Mouse (Mus musculus) bone marrow, adult 2 months (tissue): ENCODE measurements at regions not wholly inside any gene's neighbourhood (a gene's known extent, or its start where the extent isn't known, plus 50 kb on each side); places are given as distances from the start of the nearest gene placed in this dataset.

Experiments used
- H3K27ac ChIP-seq: fragments of 200-500 bp; 2 replicates; pipeline ENCODE4 v1.5.1; 2012; ENCODE audit warnings: low read depth, mild to moderate bottlenecking, control low read depth, inconsistent platforms, low read length; ENCODE audit not compliant: control insufficient read depth, poor library complexity, insufficient read depth
- H3K4me1 ChIP-seq: fragments of 200-500 bp; 2 replicates; pipeline ENCODE4 v1.6.1; 2011; ENCODE audit warnings: low read length; ENCODE audit not compliant: control insufficient read depth, insufficient read depth
- H3K4me3 ChIP-seq: fragments of 200-500 bp; replicated peaks from 2 replicates; pipeline ENCODE3; 2011; ENCODE audit warnings: mild to moderate bottlenecking, low read depth, low read length, control low read depth; ENCODE audit not compliant: control insufficient read depth
- CTCF ChIP-seq: fragments of 200-500 bp; IDR thresholded peaks from 2 replicates; pipeline ENCODE4 v1.5.1; 2011; ENCODE audit warnings: low read length, control low read depth; ENCODE audit not compliant: control insufficient read depth, insufficient read depth
- POLR2A ChIP-seq: fragments of 200-500 bp; IDR thresholded peaks from 2 replicates; pipeline ENCODE4 v1.6.1; 2011; ENCODE audit warnings: low read depth, mild to moderate bottlenecking, control low read depth, low read length, borderline replicate concordance; ENCODE audit not compliant: control insufficient read depth
- WGBS: fragments of 180-500 bp; shearing (Covaris S2); methylation state at CpG from one replicate; pipeline ENCODE4 v1.1.7; 2018; 5-methylcytosine and 5-hydroxymethylcytosine counted together

GRCm38 (mm10) chr10:6013743-6014142, 91.5 kb upstream of the Rgs17 start:
- H3K4me1 ChIP-seq = no peaks in the 10 kb centered on the region
- no peak overlapping the region for H3K27ac ChIP-seq

GRCm38 (mm10) chr10:6011541-6011940, 89.3 kb upstream of the Rgs17 start:
- Histone ChIP-seq H3K27ac (no peak overlapping the region), H3K4me1 (no peaks in the 10 kb centered on the region), H3K4me3 (no peak overlapping the region)
- 34% methylated on average over 5 of the region's 5 CpGs for WGBS
- TF ChIP-seq POLR2A = no peak
- TF ChIP-seq CTCF = no peak

More at GRCm38 (mm10) chr10:6013743-6014142, 91.5 kb upstream of the Rgs17 start:
- H3K4me3 ChIP-seq = no peak overlapping the region
- WGBS = 57% methylated on average over 4 of the region's 4 CpGs
- no peak for TF ChIP-seq POLR2A
- no peak for TF ChIP-seq CTCF

GRCm38 (mm10) chr10:6011029-6011428, 88.8 kb upstream of the Rgs17 start:
- no peak for TF ChIP-seq CTCF
- no peak for TF ChIP-seq POLR2A
- Histone ChIP-seq H3K27ac (no peak overlapping the region), H3K4me3 (no peak overlapping the region), H3K4me1 (no peaks in the 10 kb centered on the region)
- 35% methylated on average over 5 of the region's 5 CpGs for WGBS

- Histone ChIP-seq H3K4me3 (no peak overlapping the region), H3K4me1 (no peaks in the 10 kb centered on the region), H3K27ac (no peak overlapping the region)
- TF ChIP-seq POLR2A = no peak
- TF ChIP-seq CTCF = no peak
- 36% methylated on average over 1 of the region's 1 CpGs for WGBS
Measured at GRCm38 (mm10) chr10:6007238-6007972, 85.2 kb upstream of the Rgs17 start.

- no peaks in the 10 kb centered on the region for H3K4me1 ChIP-seq
- no peak overlapping the region for H3K4me3 ChIP-seq
- no peak for TF ChIP-seq POLR2A
- no peak for TF ChIP-seq CTCF
- H3K27ac ChIP-seq = no peak overlapping the region
- WGBS = 75% methylated on average over 1 of the region's 1 CpGs
Measured at GRCm38 (mm10) chr10:5981433-5981832, 59.2 kb upstream of the Rgs17 start.

GRCm38 (mm10) chr10:5978534-5978933, 56.3 kb upstream of the Rgs17 start:
- TF ChIP-seq POLR2A = no peak
- TF ChIP-seq CTCF = no peak
- Histone ChIP-seq H3K4me3 (no peak overlapping the region), H3K27ac (no peak overlapping the region), H3K4me1 (no peaks in the 10 kb centered on the region)
- 78% methylated on average over 1 of the region's 1 CpGs for WGBS
